Mouse (Mus musculus): ENCODE measurements around the gene Polr2b.

Polr2b gene

GRCm38 (mm10) chr5:77292803-77293522, 17.0 kb upstream of the Polr2b start:
- no peak for DNase-seq (ENCODE audit: low spot score)

- DNase-seq (ENCODE audit: low spot score), result no peak
Observed at GRCm38 (mm10) chr5:77299486-77299885, 10.5 kb upstream of the Polr2b start.

GRCm38 (mm10) chr5:77301296-77301903, 8.5 kb upstream of the Polr2b start:
- DNase-seq (ENCODE audit: low spot score), result no peak

DNA sequence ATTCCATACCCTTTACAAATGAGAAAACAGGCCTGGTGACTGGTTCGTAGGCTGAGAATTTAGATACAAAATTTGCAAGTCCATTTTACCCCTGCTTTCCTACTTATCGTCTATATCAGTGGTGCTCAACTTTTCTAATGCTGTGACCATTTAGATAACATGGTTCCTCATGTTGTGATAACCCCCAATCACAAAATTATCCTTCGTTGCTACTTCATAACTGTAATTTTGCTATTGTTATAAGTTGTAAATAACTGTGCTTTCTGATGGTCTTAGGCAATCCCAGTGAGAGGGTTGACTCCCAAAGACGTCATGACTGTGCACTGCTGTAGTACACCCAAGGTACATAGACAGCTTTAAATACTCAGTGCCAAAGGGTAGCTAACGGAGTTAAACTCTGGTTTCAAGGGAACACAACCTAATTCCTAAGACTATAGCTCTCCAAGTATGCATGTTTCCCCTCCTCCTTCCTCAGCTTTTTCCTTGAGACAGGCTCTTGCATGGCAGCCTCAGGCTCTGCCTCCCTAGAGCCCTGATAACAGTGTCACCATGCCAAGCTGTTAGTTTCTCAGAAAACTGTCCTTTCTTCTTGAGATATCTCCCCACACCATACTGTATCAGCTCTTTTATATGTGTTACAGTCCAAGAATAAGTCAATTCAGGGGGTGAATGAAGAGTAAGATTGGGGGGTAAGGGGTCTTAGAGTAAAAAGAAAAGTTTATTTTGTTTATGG, 2.0 kb upstream of the Polr2b start:
- DNase-seq (ENCODE audit: low spot score), result no peak

DNA sequence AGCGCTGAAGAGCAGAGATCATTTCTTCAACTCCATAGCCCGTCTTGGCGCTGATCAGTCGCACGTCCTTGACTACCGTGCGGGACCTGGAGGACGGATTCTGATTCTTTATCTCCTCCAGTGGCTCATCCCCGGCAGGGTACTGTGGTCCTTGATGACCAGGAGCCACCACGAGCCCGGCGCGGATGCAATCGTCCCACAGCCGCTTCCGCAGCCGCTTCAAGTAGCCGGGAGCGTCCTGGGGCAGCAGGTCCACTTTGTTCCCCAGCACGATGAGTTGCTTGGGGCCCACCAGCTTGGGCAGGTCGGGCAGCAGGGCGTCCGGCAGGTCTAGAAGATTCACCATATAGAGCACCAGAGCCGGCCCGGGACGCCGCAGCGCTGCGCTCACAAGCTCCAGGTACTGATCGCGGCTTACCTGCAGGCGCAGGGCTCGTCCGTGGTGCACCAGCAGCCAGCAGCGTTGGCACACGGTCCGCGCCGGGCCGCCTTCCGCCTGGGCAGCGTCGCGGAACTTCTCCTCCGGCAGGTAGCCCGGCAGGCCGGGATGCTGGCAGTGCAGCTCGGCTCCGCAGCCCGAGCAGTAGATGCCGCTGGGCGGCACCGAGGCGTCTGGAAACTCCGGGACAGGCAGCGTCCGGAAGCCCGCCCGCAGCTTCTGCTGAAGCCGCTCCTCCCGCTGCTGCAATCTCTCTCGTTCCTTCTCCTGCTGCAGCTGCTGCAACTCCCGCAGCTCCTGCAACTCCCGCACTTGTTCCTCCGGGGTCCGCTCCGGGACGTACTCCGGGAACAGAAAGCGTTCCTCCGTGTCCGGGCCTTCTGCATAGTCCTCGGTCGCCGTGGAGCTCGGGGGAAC, 668 bp upstream of the Polr2b start:
- peak; percentile 63 for DNase-seq (ENCODE audit: low spot score)

DNA sequence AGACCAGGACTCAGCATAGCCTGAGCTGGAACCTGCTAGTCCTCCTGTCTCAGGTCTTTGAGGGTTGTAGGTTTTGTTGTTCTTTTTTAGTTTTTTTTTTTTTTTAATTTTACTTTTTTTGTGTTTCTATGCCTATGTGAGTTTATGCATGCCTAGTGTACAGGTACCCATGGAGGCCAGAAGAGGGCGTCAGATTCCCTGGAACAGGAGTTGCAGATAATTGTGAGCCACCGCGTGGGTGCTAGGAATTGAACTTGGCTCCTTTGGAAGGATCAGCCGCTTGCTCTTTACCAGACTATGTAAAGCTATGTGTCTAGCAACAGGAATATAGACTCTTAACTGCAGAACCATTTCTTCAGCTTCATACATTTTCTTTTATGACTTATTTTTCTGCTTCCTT, 4.3 kb downstream of the Polr2b start:
- no peak for DNase-seq (ENCODE audit: low spot score)

GRCm38 (mm10) chr5:77314986-77315385, 5.0 kb downstream of the Polr2b start:
- no peak for DNase-seq (ENCODE audit: low spot score)

DNA sequence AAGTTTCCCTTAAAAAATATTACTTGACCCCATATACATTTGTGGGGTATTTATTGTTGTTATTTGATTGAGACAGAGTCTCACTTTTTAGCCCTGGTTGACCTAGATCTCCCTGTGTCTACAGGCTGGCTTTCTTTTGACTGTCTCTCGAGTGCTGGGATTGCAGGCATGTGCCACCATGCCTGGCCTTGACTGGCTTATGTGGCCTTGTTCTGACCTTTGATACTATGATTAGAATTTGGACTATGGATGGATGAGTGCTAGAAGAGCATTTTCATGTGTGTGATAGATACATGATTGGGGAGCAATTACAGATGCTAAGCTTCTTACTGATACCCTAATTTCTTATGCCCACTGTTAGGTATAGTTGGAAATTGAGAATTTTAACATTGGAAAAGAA, 15.0 kb downstream of the Polr2b start:
- no peak for DNase-seq (ENCODE audit: low spot score)

DNA sequence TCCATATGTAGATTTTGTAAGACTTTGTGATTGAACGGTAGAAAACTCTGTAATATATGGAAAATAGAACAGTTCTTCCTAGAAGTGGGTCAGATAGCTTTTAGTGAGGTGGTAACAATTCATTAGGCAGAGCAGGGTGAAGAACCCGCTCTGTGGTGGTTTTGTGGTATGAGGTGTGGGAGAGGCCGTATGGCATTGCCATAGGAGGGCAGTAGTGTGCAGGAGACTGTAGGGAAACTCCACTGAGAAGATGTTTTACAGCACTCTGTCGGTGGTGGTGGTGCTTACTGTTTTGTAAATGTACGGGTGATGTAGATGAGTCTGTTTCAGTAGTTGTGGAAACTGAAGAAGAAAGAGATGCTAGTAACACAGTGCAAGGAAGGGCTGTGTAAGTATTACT, 20.2 kb downstream of the Polr2b start:
- no peak for DNase-seq (ENCODE audit: low spot score)

- DNase-seq (ENCODE audit: low spot score), result no peak
Observed at GRCm38 (mm10) chr5:77340033-77340432, 30.1 kb downstream of the Polr2b start.

DNA sequence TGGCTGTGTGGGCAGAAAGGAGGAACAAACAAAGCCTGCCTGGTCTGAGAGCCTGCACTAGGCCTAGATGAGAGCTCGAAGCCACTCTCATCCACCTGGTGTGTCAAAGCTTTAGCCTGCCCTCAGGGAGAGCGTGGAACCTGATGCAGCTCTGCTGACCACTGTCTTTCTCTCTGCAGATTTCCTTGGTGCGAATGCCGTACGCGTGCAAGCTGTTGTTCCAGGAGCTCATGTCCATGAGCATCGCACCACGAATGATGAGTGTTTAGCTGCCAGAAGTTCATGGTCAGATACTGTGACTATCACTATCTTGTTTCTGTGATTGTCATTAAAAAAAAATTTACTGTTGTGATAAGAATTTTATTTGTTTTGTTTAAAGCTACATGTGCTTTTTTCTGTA, 39.0 kb downstream of the Polr2b start:
- DNase-seq (ENCODE audit: low spot score), result no peak

DNA sequence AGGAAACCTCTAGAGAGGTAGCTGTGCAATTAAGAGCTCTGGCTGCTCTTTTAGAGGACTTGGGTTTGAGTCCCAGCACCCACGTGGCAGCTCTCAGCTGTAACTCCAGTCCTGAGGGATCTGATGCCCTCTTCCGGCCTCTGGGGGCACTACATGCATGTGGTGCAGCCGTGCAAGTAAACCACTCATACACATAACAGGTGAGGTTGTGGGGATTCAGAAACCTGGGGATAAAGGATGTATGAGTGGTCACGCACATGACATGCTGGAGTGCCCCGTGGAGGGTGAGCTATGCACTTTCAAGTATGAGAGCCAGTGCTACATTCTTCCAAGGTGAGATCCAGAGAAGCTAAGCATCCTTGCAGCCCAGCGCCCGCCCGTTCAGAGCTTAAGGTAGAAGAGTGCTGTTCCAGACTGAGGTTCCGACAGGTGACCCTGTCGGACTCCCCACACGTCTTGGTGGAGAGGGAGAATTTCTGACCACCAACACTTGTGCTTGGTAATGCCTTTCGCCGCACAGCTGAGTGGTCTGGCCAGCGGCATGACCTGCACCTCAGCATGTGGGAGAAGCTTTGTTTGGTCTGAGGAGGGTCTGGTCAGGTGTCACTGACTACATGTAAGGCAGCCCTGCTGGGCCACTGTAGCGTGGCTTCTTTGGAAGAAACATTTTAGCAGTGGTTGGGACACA, 40.2 kb downstream of the Polr2b start:
- no peak for DNase-seq (ENCODE audit: low spot score)

GRCm38 (mm10) chr5:77351691-77352090, 41.7 kb downstream of the Polr2b start:
- DNase-seq (ENCODE audit: low spot score), result no peak

DNA sequence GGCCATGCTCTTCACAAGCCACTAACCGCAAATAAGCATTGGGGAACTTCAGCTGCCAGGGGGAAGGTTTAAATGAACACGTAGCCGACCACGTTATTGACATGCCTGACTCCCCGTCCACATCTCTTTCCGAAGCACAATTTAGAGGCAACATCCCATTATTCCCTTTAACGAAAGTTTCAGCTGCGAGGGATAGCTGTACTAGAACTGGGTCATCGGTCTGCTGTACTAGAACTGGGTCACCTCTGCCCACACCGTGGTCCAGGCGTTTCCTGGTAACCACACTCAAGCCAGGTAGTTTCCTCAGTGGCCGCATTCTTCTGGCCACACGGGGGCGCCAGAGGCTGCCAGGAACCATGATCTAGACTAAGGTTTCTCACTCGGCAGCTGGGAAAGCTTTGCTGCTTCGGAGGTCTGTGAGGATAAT, 44.4 kb downstream of the Polr2b start:
- DNase-seq (ENCODE audit: low spot score), result peak; percentile 62

DNA sequence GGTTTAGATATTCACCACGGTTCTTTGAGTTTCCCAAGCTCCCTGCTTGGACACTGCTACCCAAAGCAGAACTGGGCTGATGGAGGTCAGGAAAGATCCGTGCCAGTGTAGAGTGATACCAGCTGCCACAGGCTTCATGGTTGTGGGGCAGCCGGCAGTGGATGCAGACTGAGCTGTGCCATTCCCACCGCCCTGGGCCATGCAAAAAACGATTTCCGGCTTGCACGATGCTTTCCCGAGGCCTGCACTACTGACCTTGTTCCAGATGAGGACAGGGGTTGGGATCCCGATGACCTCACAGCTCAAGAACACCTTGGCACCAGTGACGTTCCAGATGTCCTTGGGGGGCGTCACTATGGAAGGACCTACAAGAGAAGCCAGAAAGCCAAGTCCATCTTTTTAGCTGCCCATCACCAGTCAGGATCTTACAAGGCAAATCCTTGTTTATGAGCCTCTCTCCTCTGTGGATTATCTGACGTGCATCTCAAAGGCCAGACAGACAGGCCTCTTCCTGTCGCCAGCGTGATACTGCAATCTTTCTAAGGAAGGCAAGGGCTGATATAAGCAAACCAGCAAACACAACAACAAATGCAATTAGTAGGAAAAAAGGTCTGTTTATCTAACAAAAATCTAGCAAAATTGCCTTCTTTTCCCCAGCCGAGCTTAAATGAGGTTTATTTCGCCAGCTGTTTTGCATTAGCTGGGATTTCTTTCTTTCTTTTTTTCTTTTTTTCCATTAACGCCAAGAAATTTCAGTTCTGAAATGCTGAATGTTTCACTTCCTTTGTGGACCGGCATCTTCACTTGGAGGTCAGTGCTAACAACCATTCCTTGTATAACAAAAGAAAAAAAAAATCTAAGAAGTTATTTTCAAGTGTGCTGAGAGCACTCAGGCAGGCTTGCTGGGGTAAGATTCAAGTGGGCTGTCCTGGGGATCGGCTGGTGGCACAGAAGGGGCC, 45.6 kb downstream of the Polr2b start:
- DNase-seq (ENCODE audit: low spot score), result no peak

DNA sequence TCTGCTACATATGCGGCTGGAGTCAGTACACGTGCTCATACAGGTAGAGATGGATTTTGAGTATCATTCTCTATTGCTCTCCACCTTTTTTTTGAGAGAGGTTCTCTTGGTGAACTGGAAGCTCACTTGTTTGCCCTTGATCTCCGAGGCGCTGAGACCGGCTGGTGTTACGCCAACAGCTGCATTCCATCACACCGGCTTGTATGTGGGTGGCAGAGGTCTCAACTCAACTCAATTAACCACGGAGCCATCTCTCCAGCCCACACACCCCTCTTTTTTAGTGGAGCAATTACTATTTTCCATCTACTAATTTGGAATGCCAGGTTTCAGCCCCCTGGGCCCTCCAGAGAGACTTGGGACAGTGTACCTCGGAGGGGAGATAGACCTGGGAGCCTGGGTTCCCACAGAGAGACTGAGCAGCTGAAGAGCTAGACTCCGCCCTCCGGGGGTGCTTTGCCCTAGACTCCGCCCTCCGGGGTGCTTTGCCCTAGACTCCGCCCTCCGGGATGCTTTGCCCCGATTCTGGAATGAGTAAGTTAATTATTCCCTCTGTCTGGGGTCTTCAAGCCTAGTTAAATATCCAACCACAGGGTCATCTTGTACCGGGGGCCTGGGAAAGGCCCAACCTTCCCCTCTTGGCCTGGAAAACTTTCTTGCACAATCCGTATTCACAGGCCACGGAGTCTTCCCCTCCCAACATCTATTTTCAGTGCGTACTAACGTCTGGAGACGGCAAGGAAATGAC, 47.6 kb downstream of the Polr2b start:
- DNase-seq (ENCODE audit: low spot score), result peak; percentile 38

DNA sequence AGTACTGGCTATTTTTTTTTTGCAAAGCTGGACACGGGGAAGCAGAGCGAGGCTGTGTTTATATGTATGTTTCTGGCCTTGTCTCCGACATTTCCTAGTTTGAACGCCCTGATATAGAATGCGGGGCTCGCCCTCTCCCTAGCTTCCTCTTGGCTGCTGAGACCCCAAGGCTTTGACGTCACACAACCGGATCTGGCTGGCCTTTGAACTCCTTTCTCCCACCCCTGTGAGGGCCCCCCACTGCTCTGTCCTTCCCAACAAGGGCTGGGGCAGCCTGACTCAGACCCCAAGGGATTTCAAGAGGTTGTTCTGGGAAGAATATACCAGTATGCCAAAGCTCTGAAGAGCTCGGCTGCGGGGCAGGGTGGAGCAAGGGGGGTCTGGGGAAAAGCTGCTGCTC, 48.4 kb downstream of the Polr2b start:
- peak; percentile 2 for DNase-seq (ENCODE audit: low spot score)

GRCm38 (mm10) chr5:77359971-77360370, 50.0 kb downstream of the Polr2b start:
- DNase-seq (ENCODE audit: low spot score), result no peak

DNA sequence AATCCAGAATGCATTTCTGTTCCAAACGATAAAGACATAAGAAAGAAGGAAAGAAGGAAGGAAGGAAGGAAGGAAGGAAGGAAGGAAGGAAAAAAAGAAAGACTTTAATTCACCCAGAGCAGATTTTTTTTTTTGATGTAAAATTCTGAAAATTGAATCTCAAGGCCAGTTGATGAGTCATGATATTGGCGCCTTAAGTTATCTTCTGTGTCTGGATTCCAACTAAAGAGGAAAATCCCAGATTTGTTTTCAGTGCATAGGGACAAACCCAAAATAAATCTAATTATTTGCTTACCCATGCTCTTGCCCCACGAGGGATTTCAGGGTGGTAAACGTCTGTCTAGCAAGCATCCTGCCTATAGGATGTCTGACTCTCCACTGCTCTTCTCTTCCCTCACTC, 51.1 kb downstream of the Polr2b start:
- DNase-seq (ENCODE audit: low spot score), result no peak

DNA sequence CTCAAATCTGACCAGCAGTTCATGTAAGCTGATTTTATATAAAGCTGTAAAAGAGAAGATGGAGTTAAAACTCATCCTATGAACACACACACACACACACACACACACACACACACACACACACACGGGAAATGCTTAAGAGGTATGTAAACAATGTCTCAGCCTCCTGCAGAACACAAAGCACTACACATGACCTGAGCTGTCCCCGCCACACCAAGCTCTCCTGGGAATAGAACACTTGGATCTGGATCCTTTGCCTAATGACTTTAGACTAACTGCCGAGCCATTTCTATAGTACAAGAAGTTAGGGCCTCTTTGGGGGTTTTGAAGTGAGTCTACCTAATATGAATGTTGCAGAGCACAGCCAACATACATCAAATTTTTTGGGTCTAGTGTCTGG, 52.2 kb downstream of the Polr2b start:
- no peak for DNase-seq (ENCODE audit: low spot score)
